Mouse (Mus musculus): ENCODE measurements around the gene Dhrs4. TPM values are rescaled to one million over a fixed set of nuclear protein-coding genes. Genes with fewer than 3 reads are reported as not detected.

The Dhrs4 gene
- 64.7 and 68.9 TPM in 2 replicates for polyA plus RNA-seq (2015; fragmentation: Nextera tagmentation; extraction: Ambion mirVana)

DNA sequence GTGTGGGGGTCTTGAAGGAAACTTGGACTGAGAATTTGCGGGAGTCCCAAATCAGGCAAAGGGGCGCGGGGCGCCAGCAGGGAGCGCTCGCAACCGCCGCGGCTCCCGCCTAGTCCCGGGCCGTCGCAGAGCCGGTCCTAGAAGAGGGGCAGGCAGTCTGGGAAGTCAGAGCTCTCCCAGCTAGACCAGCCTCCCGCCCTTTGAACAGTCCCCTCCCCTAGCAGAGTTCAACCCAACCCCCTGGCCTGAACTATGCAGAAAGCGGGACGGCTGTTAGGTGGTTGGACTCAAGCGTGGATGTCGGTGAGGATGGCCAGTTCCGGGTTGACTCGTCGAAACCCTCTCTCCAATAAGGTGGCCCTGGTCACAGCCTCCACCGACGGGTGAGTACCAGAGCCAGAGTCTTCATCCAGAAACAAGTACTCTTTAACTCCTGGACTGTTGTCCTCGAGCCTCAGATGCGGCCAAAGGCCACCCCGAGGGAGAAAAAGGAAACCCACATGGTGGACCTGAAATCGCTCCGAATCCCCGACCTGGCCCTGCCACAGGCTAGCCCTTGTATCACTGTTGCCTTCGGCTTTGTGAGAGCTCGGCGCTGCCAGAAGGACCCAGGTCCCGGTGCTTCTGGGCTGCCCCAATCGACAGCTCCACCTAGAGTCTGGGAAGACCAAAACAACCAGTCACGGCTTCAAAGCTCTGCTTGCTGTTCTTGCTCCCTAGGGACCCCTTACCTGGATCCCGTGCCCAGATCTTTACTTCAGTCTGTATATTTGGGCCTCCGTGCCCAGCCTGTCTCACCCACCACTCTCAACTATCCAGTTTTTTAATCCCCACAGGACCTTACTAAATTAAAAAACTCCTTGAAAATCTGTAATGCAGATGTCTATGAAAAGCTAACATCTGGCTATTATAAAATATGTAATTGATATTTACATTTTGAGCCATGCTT lies at the start of gene Dhrs4:
Dhrs4 (plus strand) TSS at position 108 of the 949 bp plus-strand sequence.
- H3K9ac ChIP-seq, result peak within 1 kb of the TSS; percentile 89
- peak within 1 kb of the TSS; percentile 75 for H3K4me2 ChIP-seq
- H3K27ac ChIP-seq (replicated peaks), result peak within 1 kb of the TSS; percentile 86
- 1% methylated on average over 38 of the region's 38 CpGs for WGBS
- H3K4me1 ChIP-seq, result peaks cover 10% of the 10 kb centered on the region; the same call in 1 of the 2 replicates
- peaks cover 18% of the 10 kb centered on the region for H3K36me3 ChIP-seq
- no peaks in the 10 kb centered on the region for H3K9me3 ChIP-seq
- H3K27me3 ChIP-seq (replicated peaks), result no peaks in the 10 kb centered on the region
- ATAC-seq (ENCODE audit: extremely low read depth, insufficient number of reproducible peaks, low FRiP score, low TSS enrichment), result peak; percentile 89
- peak within 1 kb of the TSS; percentile 73 for H3K4me3 ChIP-seq

DNA sequence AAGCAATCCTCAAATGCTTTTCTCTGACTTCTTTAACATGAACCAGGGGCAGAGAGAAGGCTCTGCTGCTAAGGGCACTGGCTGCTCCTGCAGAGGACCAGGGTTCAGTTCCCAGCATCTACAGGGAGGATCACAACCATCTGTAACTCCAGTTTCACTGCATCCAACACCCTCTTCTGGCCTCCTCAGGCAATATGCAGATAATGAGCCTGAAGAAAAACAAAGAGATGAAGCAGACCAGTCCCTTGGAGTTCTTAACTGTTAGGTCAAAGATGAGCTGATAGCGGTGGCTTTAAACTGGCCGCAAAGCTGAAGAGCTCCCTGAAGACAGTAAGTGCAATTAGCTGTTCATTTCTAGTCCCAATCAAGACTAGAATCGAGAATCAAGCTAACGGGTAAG lies 48.3 kb upstream of the Dhrs4 start:
- H3K27me3 ChIP-seq (replicated peaks), result no peaks in the 10 kb centered on the region
- H3K4me3 ChIP-seq, result no peak overlapping the region
- 82% methylated on average over 4 of the region's 4 CpGs for WGBS
- H3K4me1 ChIP-seq, result peaks cover 18% of the 10 kb centered on the region
- ATAC-seq (ENCODE audit: extremely low read depth, insufficient number of reproducible peaks, low FRiP score, low TSS enrichment), result no peak
- no peak overlapping the region for H3K4me2 ChIP-seq
- H3K27ac ChIP-seq (replicated peaks), result no peak overlapping the region
- no peak overlapping the region for H3K9ac ChIP-seq
- H3K36me3 ChIP-seq, result no peaks in the 10 kb centered on the region
- no peaks in the 10 kb centered on the region for H3K9me3 ChIP-seq

DNA sequence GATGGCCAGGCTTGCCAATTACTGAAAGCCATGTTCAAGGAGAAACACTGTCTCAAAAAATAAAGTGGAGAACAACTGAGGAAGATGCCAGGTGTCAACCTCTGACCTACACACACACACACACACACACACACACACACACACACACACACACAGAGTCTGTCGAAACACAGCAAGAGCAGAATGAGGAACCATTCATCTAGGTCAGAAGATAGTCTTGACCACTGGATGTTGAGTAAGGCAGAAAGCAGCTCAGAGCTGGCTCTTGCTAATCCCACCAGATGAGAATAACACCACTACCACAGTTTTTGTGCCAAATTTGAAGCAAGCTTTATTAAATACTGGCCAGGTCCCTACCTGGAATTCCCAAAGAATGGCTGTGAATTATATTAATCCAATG lies 45.5 kb upstream of the Dhrs4 start:
- Histone ChIP-seq H3K36me3 (no peaks in the 10 kb centered on the region), H3K4me2 (no peak overlapping the region), H3K4me1 (peaks cover 13% of the 10 kb centered on the region), H3K27ac (replicated peaks) (no peak overlapping the region), H3K9me3 (no peaks in the 10 kb centered on the region), H3K27me3 (replicated peaks) (no peaks in the 10 kb centered on the region), H3K4me3 (no peak overlapping the region), H3K9ac (no peak overlapping the region)
- 67% methylated on average over 1 of the region's 1 CpGs for WGBS
- no peak for ATAC-seq (ENCODE audit: extremely low read depth, insufficient number of reproducible peaks, low FRiP score, low TSS enrichment)

DNA sequence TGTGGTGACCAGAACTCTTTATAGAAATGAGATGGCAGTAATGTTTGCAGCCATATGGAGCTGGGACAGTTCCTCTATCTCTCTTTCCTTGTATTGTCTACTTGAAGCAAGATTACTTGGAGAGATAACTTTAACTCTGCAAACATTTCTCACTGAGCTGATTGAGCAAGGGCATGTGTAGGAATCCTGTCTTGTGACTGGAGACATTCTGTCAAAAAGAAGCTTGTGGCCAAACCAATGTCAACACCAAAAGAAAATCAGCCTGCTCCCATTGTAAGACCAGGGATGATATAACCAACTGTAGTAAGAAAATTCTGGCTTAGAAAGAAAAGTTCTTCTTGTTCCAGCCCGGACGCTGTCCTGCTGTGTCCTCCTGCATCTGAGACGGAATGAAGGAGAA lies 43.7 kb upstream of the Dhrs4 start:
- H3K9ac ChIP-seq, result no peak overlapping the region
- no peak overlapping the region for H3K4me3 ChIP-seq
- WGBS, result 70% methylated on average over 3 of the region's 3 CpGs
- peaks cover 12% of the 10 kb centered on the region for H3K4me1 ChIP-seq
- no peak for ATAC-seq (ENCODE audit: extremely low read depth, insufficient number of reproducible peaks, low FRiP score, low TSS enrichment)
- H3K27ac ChIP-seq (replicated peaks), result no peak overlapping the region
- H3K36me3 ChIP-seq, result no peaks in the 10 kb centered on the region
- no peaks in the 10 kb centered on the region for H3K9me3 ChIP-seq
- 0 out of 2 replicates have a peak, but pooled peaks cover 3% of the 10 kb centered on the region for H3K27me3 ChIP-seq (replicated peaks)
- H3K4me2 ChIP-seq, result no peak overlapping the region

DNA sequence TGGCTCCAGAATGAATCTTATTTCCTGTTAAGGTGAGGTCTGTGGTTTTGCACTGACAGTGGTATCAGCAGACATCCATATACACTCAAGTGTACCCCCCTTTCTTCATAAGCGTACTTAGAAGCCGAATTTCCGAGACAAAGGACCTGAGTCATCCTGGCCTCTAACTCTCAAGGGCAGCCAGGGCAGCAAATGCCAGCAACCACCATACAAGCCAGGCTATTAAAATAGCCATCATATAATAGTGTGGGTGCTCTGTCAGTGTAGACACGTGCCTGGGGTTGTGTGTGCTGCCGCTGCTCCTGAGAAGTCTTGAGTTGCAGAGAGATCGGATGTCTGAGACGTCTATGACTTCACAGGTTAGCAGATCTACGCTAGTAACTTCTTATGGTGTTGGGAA lies 41.4 kb upstream of the Dhrs4 start:
- no peaks in the 10 kb centered on the region for H3K9me3 ChIP-seq
- no peak overlapping the region for H3K27ac ChIP-seq (replicated peaks)
- peaks cover 12% of the 10 kb centered on the region for H3K4me1 ChIP-seq
- no peak overlapping the region for H3K9ac ChIP-seq
- no peak overlapping the region for H3K4me3 ChIP-seq
- no peak overlapping the region for H3K4me2 ChIP-seq
- 83% methylated on average over 8 of the region's 8 CpGs for WGBS
- no peak for ATAC-seq (ENCODE audit: extremely low read depth, insufficient number of reproducible peaks, low FRiP score, low TSS enrichment)
- H3K36me3 ChIP-seq, result no peaks in the 10 kb centered on the region
- 0 out of 2 replicates have a peak, but pooled peaks cover 3% of the 10 kb centered on the region for H3K27me3 ChIP-seq (replicated peaks)

DNA sequence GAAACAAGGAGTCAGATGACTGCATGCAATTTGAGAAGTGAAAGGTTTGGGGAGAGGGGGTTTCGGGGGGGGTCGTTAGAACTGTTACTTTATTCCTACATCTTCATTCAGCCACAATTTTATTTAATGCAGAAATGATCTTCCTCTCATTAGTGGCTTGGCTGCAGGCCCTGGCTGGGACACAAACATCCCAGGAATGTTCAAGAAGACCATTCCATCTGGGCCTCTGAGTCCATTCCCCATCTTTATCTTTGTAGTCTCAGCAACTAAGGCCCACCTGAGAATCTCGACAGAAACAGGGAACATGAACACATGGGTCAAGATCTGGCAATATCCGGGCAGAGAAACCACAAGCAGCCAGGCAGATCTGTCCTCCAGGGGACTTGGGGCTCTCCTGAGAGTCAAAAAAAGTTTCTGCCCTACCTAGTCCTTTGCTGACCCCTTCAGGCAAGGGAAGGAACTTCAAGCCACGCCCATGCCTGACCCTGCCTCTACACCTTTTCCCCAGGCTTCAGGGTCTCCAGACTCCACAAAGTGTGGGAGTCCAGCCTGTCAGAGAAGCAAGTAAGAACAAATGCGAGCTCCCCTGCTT lies 40.3 kb upstream of the Dhrs4 start:
- no peak overlapping the region for H3K4me2 ChIP-seq
- no peak overlapping the region for H3K27ac ChIP-seq (replicated peaks)
- no peak for ATAC-seq (ENCODE audit: extremely low read depth, insufficient number of reproducible peaks, low FRiP score, low TSS enrichment)
- H3K4me1 ChIP-seq, result peaks cover 12% of the 10 kb centered on the region
- H3K27me3 ChIP-seq (replicated peaks), result 0 out of 2 replicates have a peak, but pooled peaks cover 3% of the 10 kb centered on the region
- H3K36me3 ChIP-seq, result no peaks in the 10 kb centered on the region
- whole genome bisulfite sequencing, result 22% methylated on average over 6 of the region's 6 CpGs
- H3K4me3 ChIP-seq, result no peak overlapping the region
- H3K9me3 ChIP-seq, result no peaks in the 10 kb centered on the region
- H3K9ac ChIP-seq, result no peak overlapping the region

DNA sequence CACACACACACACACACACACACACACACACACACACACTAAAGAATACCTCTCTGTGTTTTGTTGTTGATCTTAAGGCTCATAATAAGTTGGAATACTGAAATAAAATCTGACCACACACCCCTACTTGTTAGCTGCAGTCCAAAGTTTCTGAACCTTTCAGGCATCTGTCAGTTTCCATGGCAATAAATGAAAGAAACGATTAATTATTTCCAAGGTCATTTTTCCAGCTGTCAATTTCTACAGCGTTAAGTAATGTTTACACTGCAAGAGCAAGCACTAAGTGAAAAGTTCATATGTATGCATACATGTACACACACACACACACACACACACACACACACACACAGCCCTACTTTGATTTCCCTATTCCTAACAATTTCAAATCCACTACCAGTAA lies 20.9 kb upstream of the Dhrs4 start:
- H3K4me1 ChIP-seq, result no peaks in the 10 kb centered on the region

DNA sequence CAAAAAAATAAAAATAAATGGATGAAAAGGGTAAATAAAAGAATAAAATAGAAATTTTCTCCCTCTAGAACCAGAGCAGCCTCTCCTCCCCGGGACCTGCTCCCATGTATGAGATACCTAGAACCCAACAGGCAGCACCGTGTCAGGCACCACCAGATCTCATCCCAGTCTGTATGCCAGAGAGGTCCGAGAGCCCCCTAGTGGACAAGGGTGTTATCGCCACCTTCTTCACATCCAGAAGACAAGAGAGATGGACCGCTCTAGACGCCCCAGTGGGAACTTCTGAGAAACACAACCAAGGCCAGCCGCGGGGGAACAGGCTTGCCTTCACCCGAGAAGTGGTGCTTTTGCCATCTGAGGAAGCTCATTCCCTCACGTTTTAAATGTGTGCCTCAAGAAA lies 20.3 kb upstream of the Dhrs4 start:
- no peaks in the 10 kb centered on the region for H3K36me3 ChIP-seq
- no peaks in the 10 kb centered on the region for H3K4me1 ChIP-seq
- H3K9me3 ChIP-seq, result 0 out of 2 replicates have a peak, but pooled peaks cover 6% of the 10 kb centered on the region
- no peak overlapping the region for H3K9ac ChIP-seq
- no peak overlapping the region for H3K4me3 ChIP-seq
- no peak overlapping the region for H3K4me2 ChIP-seq
- 18% methylated on average over 10 of the region's 10 CpGs for WGBS
- H3K27me3 ChIP-seq (replicated peaks), result peaks cover 6% of the 10 kb centered on the region
- no peak for ATAC-seq (ENCODE audit: extremely low read depth, insufficient number of reproducible peaks, low FRiP score, low TSS enrichment)
- no peak overlapping the region for H3K27ac ChIP-seq (replicated peaks)

More for the DNA sequence above, 20.9 kb upstream of the Dhrs4 start:
- H3K9me3 ChIP-seq, result 0 out of 2 replicates have a peak, but pooled peaks cover 6% of the 10 kb centered on the region
- no peak overlapping the region for H3K4me2 ChIP-seq
- peaks cover 6% of the 10 kb centered on the region for H3K27me3 ChIP-seq (replicated peaks)
- no peaks in the 10 kb centered on the region for H3K36me3 ChIP-seq
- no peak overlapping the region for H3K9ac ChIP-seq
- no peak overlapping the region for H3K4me3 ChIP-seq
- no peak overlapping the region for H3K27ac ChIP-seq (replicated peaks)
- ATAC-seq (ENCODE audit: extremely low read depth, insufficient number of reproducible peaks, low FRiP score, low TSS enrichment), result no peak
- WGBS, result 77% methylated on average over 2 of the region's 2 CpGs

DNA sequence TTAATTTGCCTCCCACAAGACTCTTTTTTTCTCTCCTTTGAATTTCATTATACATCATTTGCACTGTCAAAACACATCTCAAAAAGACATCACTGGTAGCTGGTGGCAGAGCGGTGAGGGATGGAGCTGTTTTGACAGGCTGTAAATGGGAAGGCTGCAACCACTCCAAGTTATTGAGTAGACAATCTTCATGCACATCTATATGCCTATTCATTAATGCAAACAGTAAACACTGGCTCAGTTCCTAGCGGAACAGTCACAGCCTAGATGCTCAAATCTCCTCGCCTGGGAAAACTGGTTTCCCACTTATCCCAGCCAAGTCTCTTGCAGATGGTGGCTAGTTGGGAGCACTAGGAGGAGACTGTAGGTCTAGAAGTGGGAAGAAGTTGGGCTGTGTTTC lies 19.8 kb upstream of the Dhrs4 start:
- no peaks in the 10 kb centered on the region for H3K4me1 ChIP-seq
- no peak overlapping the region for H3K9ac ChIP-seq
- H3K4me3 ChIP-seq, result no peak overlapping the region
- no peak overlapping the region for H3K4me2 ChIP-seq
- H3K27ac ChIP-seq (replicated peaks), result no peak overlapping the region
- no peaks in the 10 kb centered on the region for H3K36me3 ChIP-seq
- ATAC-seq (ENCODE audit: extremely low read depth, insufficient number of reproducible peaks, low FRiP score, low TSS enrichment), result no peak
- peaks cover 6% of the 10 kb centered on the region for H3K27me3 ChIP-seq (replicated peaks)
- H3K9me3 ChIP-seq, result 0 out of 2 replicates have a peak, but pooled peaks cover 2% of the 10 kb centered on the region
- 89% methylated on average over 3 of the region's 3 CpGs for WGBS

DNA sequence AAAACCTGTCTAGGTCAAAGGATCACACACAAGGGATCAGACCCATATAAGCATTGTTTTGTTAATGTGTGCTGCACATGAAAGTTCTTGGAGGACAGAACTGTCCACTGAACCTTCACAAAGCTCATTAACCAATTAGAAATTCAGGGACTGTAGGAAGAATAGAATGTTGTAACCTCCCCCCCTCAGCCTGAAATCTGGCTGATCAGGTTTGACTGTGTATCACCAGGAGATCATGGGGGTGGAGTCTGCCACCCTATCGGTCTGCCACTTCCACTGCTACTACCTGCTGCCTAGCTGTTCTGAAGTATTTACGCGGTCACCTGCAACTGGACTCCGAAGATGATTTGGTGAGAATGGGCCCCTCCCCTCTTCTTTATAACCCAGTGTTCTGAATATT lies 18.8 kb upstream of the Dhrs4 start:
- no peak overlapping the region for H3K9ac ChIP-seq
- H3K9me3 ChIP-seq, result no peaks in the 10 kb centered on the region
- H3K4me3 ChIP-seq, result no peak overlapping the region
- no peak overlapping the region for H3K4me2 ChIP-seq
- H3K4me1 ChIP-seq, result no peaks in the 10 kb centered on the region
- no peak overlapping the region for H3K27ac ChIP-seq (replicated peaks)
- no peaks in the 10 kb centered on the region for H3K36me3 ChIP-seq
- WGBS, result 55% methylated on average over 4 of the region's 4 CpGs
- peaks cover 6% of the 10 kb centered on the region for H3K27me3 ChIP-seq (replicated peaks)
- no peak for ATAC-seq (ENCODE audit: extremely low read depth, insufficient number of reproducible peaks, low FRiP score, low TSS enrichment)

DNA sequence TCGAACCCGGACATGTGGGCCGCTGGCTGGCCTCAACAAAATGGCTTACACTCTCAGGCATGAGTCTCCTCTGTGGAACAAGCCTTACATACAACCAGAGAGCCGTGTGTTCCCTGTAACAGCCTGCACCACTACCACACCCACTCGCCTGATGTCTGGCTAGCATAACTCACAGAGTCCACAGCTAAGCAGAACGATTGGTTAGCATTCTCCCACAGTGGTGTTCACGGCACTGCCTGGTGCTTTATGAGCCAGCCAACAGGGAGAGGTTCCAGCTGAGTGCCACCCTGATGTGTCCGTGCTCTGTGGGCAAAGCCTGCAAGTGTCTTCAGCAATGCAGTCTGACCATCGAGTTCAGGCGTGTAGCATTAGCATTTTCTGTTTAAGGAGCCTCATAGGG lies 18.3 kb upstream of the Dhrs4 start:
- H3K9ac ChIP-seq, result no peak overlapping the region
- H3K4me2 ChIP-seq, result no peak overlapping the region
- 68% methylated on average over 10 of the region's 10 CpGs for WGBS
- peaks cover 6% of the 10 kb centered on the region for H3K27me3 ChIP-seq (replicated peaks)
- no peak overlapping the region for H3K27ac ChIP-seq (replicated peaks)
- H3K36me3 ChIP-seq, result no peaks in the 10 kb centered on the region
- no peak overlapping the region for H3K4me3 ChIP-seq
- no peaks in the 10 kb centered on the region for H3K9me3 ChIP-seq
- ATAC-seq (ENCODE audit: extremely low read depth, insufficient number of reproducible peaks, low FRiP score, low TSS enrichment), result no peak
- no peaks in the 10 kb centered on the region for H3K4me1 ChIP-seq

Measured in heart, embryonic 13.5 days (tissue).